Mouse (Mus musculus) megakaryocyte, embryonic 14.5 days (primary cell): ENCODE measurements at regions not wholly inside any gene's neighbourhood (a gene's known extent, or its start where the extent isn't known, plus 50 kb on each side); places are given as distances from the start of the nearest gene placed in this dataset.

Experiments
- FLI1 ChIP-seq: IDR thresholded peaks from 2 replicates; pipeline ENCODE4 v1.6.1; 2012; ENCODE audit warnings: low read length, inconsistent platforms, mixed read lengths
- GATA1 ChIP-seq: IDR thresholded peaks from 3 replicates; pipeline ENCODE4 v1.6.1; 2012; ENCODE audit warnings: mixed read lengths, low read length, inconsistent platforms, borderline replicate concordance

GRCm38 (mm10) chr11:19299411-19299810 lies 280.6 kb upstream of the Meis1 start:
- TF ChIP-seq FLI1, result no peak
- no peak for TF ChIP-seq GATA1
